Mouse (Mus musculus): Measurements from ENCODE around the gene Acsbg1. TPM values are rescaled to one million over a fixed set of nuclear protein-coding genes. Genes with fewer than 3 reads are reported as not detected.
"Not testable (repeated sequence)": the region's sequence is repeated elsewhere in the genome, so short reads cannot be mapped to it uniquely, and the experiment has no call there.

Gene Acsbg1
- polyA plus RNA-seq, 1 experiment from 2014 or later = 35.5 TPM

- peak; percentile 25; the same call in 1 of the 2 replicates for ATAC-seq (ENCODE audit: low read depth)
- Histone ChIP-seq H3K9me3 (ENCODE audit: control insufficient read depth, low read length) (no peaks in the 10 kb centered on the region), H3K4me1 (ENCODE audit: control insufficient read depth, insufficient read depth, low read length) (peaks cover 11% of the 10 kb centered on the region; the same call in 1 of the 2 replicates), H3K4me3 (ENCODE audit: low read depth, low read length) (peak overlapping the region; percentile 97), H3K36me3 (ENCODE audit: control insufficient read depth, insufficient read depth, low read length) (no peaks in the 10 kb centered on the region), H3K27ac (ENCODE audit: low read depth, low read length) (peak overlapping the region; percentile 55), H3K9ac (replicated peaks; ENCODE audit: low read depth, low read length) (peak overlapping the region; percentile 39; the same call in 1 of the 2 replicates), H3K4me2 (ENCODE audit: low read depth, low read length) (peak overlapping the region; percentile 46), H3K27me3 (ENCODE audit: control insufficient read depth, insufficient read depth, low read length) (no peaks in the 10 kb centered on the region; the same call in 1 of the 2 replicates)
- WGBS = 39% methylated on average over 5 of the region's 5 CpGs
Observed at GRCm38 (mm10) chr9:54585839-54586198, 75.9 kb downstream of the Acsbg1 start.

- 90% methylated on average over 2 of the region's 2 CpGs for WGBS
- ATAC-seq (ENCODE audit: low read depth); H3K36me3 ChIP-seq (ENCODE audit: control insufficient read depth, insufficient read depth, low read length): not testable (repeated sequence)
Observed at GRCm38 (mm10) chr9:54584127-54584526, 77.5 kb downstream of the Acsbg1 start.

GRCm38 (mm10) chr9:54583712-54584111, 78.0 kb downstream of the Acsbg1 start:
- no peak for ATAC-seq (ENCODE audit: low read depth)
- WGBS = 69% methylated on average over 1 of the region's 1 CpGs
- Histone ChIP-seq H3K4me3 (ENCODE audit: low read depth, low read length) (no peak overlapping the region), H3K4me1 (ENCODE audit: control insufficient read depth, insufficient read depth, low read length) (peaks cover 11% of the 10 kb centered on the region; the same call in 1 of the 2 replicates), H3K27me3 (ENCODE audit: control insufficient read depth, insufficient read depth, low read length) (no peaks in the 10 kb centered on the region; the same call in 1 of the 2 replicates), H3K36me3 (ENCODE audit: control insufficient read depth, insufficient read depth, low read length) (no peaks in the 10 kb centered on the region), H3K9ac (replicated peaks; ENCODE audit: low read depth, low read length) (no peak overlapping the region), H3K9me3 (ENCODE audit: control insufficient read depth, low read length) (no peaks in the 10 kb centered on the region), H3K27ac (ENCODE audit: low read depth, low read length) (no peak overlapping the region), H3K4me2 (ENCODE audit: low read depth, low read length) (no peak overlapping the region)

More at GRCm38 (mm10) chr9:54584127-54584526, 77.5 kb downstream of the Acsbg1 start:
- H3K9ac ChIP-seq (replicated peaks; ENCODE audit: low read depth, low read length); H3K27me3 ChIP-seq (ENCODE audit: control insufficient read depth, insufficient read depth, low read length); H3K27ac ChIP-seq (ENCODE audit: low read depth, low read length); H3K9me3 ChIP-seq (ENCODE audit: control insufficient read depth, low read length); H3K4me3 ChIP-seq (ENCODE audit: low read depth, low read length); H3K4me2 ChIP-seq (ENCODE audit: low read depth, low read length): not testable (repeated sequence)
- peaks cover 11% of the 10 kb centered on the region; the same call in 1 of the 2 replicates for H3K4me1 ChIP-seq (ENCODE audit: control insufficient read depth, insufficient read depth, low read length)

- ATAC-seq (ENCODE audit: low read depth) = no peak
- Histone ChIP-seq H3K9ac (replicated peaks; ENCODE audit: low read depth, low read length) (no peak overlapping the region), H3K36me3 (ENCODE audit: control insufficient read depth, insufficient read depth, low read length) (no peaks in the 10 kb centered on the region), H3K9me3 (ENCODE audit: control insufficient read depth, low read length) (no peaks in the 10 kb centered on the region), H3K27me3 (ENCODE audit: control insufficient read depth, insufficient read depth, low read length) (no peaks in the 10 kb centered on the region), H3K4me1 (ENCODE audit: control insufficient read depth, insufficient read depth, low read length) (no peaks in the 10 kb centered on the region), H3K4me2 (ENCODE audit: low read depth, low read length) (no peak overlapping the region), H3K27ac (ENCODE audit: low read depth, low read length) (no peak overlapping the region), H3K4me3 (ENCODE audit: low read depth, low read length) (no peak overlapping the region)
- 77% methylated on average over 9 of the region's 9 CpGs for WGBS
Observed at GRCm38 (mm10) chr9:54571130-54571839, 90.4 kb downstream of the Acsbg1 start.

GRCm38 (mm10) chr9:54568732-54569131, 92.9 kb downstream of the Acsbg1 start:
- Histone ChIP-seq H3K27me3 (ENCODE audit: control insufficient read depth, insufficient read depth, low read length) (no peaks in the 10 kb centered on the region), H3K4me1 (ENCODE audit: control insufficient read depth, insufficient read depth, low read length) (no peaks in the 10 kb centered on the region), H3K36me3 (ENCODE audit: control insufficient read depth, insufficient read depth, low read length) (no peaks in the 10 kb centered on the region), H3K4me3 (ENCODE audit: low read depth, low read length) (no peak overlapping the region), H3K4me2 (ENCODE audit: low read depth, low read length) (no peak overlapping the region), H3K9ac (replicated peaks; ENCODE audit: low read depth, low read length) (no peak overlapping the region), H3K9me3 (ENCODE audit: control insufficient read depth, low read length) (no peaks in the 10 kb centered on the region), H3K27ac (ENCODE audit: low read depth, low read length) (no peak overlapping the region)
- no peak for ATAC-seq (ENCODE audit: low read depth)
- WGBS = 48% methylated on average over 2 of the region's 2 CpGs

- Histone ChIP-seq H3K36me3 (ENCODE audit: control insufficient read depth, insufficient read depth, low read length) (no peaks in the 10 kb centered on the region), H3K4me3 (ENCODE audit: low read depth, low read length) (no peak overlapping the region), H3K27ac (ENCODE audit: low read depth, low read length) (no peak overlapping the region), H3K9me3 (ENCODE audit: control insufficient read depth, low read length) (no peaks in the 10 kb centered on the region), H3K9ac (replicated peaks; ENCODE audit: low read depth, low read length) (no peak overlapping the region), H3K4me1 (ENCODE audit: control insufficient read depth, insufficient read depth, low read length) (no peaks in the 10 kb centered on the region), H3K27me3 (ENCODE audit: control insufficient read depth, insufficient read depth, low read length) (no peaks in the 10 kb centered on the region), H3K4me2 (ENCODE audit: low read depth, low read length) (no peak overlapping the region)
- ATAC-seq (ENCODE audit: low read depth) = no peak
- WGBS = 67% methylated on average over 4 of the region's 4 CpGs
Observed at GRCm38 (mm10) chr9:54566958-54567357, 94.7 kb downstream of the Acsbg1 start.

GRCm38 (mm10) chr9:54560831-54561601, 100.7 kb downstream of the Acsbg1 start:
- 0 out of 2 replicates have a peak, but pooled peaks cover 5% of the 10 kb centered on the region for H3K4me1 ChIP-seq (ENCODE audit: control insufficient read depth, insufficient read depth, low read length)
- H3K9me3 ChIP-seq (ENCODE audit: control insufficient read depth, low read length) = no peaks in the 10 kb centered on the region
- WGBS = 88% methylated on average over 8 of the region's 8 CpGs
- H3K27ac ChIP-seq (ENCODE audit: low read depth, low read length) = no peak overlapping the region
- no peak overlapping the region for H3K4me3 ChIP-seq (ENCODE audit: low read depth, low read length)
- no peak overlapping the region for H3K4me2 ChIP-seq (ENCODE audit: low read depth, low read length)
- no peaks in the 10 kb centered on the region for H3K27me3 ChIP-seq (ENCODE audit: control insufficient read depth, insufficient read depth, low read length)
- H3K36me3 ChIP-seq (ENCODE audit: control insufficient read depth, insufficient read depth, low read length) = no peaks in the 10 kb centered on the region
- H3K9ac ChIP-seq (replicated peaks; ENCODE audit: low read depth, low read length) = no peak overlapping the region
- ATAC-seq (ENCODE audit: low read depth) = no peak

- Histone ChIP-seq H3K36me3 (ENCODE audit: control insufficient read depth, insufficient read depth, low read length) (no peaks in the 10 kb centered on the region), H3K4me2 (ENCODE audit: low read depth, low read length) (peak within 1 kb of the TSS; percentile 50), H3K27me3 (ENCODE audit: control insufficient read depth, insufficient read depth, low read length) (no peaks in the 10 kb centered on the region), H3K4me3 (ENCODE audit: low read depth, low read length) (peak within 1 kb of the TSS; percentile 38), H3K9me3 (ENCODE audit: control insufficient read depth, low read length) (no peaks in the 10 kb centered on the region), H3K4me1 (ENCODE audit: control insufficient read depth, insufficient read depth, low read length) (0 out of 2 replicates have a peak, but pooled peaks cover 5% of the 10 kb centered on the region), H3K9ac (replicated peaks; ENCODE audit: low read depth, low read length) (peak within 1 kb of the TSS; percentile 56), H3K27ac (ENCODE audit: low read depth, low read length) (no peak within 1 kb of the TSS)
- ATAC-seq (ENCODE audit: low read depth) = peak; percentile 97
- under 1% methylated on average over 49 of the region's 54 CpGs for WGBS
Observed at GRCm38 (mm10) chr9:54559771-54560471, 101.7 kb downstream of the Acsbg1 start, which contains the start of gene Cib2. Cib2 (minus strand) TSS chr9:54560218.
